Mouse (Mus musculus): ENCODE results near the gene Gm21650.
"Not testable (repeated sequence)": the region's sequence is repeated elsewhere in the genome, so short reads cannot be mapped to it uniquely, and the experiment has no call there.

Gene Gm21650

DNA sequence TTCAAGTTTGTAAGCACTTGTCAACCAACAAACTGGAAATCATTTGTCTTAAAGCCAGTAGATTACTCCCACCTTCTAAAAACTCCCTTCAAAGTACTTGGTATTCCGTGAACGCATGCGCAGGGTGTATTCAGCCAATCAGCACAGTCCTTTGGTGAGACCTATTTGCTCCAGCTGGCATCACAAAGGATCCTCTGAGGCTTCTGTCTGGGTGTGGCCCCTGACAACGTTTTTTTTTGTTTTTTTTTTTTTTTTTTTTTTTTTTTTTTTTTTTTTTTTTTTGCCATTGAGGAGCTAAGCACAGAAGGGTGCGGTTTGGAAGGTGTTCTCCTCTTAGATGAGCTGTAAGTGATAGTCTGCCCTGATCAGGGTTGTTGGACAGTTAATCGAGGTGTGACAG is at the start of gene Gm21650:
TSS of gene Gm21650 (plus strand) at position 301 of the 400 bp plus-strand sequence.
- in situ Hi-C loops (cut with MboI; ENCODE audit: low pct_unique_long_range_greater_than_20kb in 1 of 2, low sequenced_read_pairs in 2 of 2, unreplicated experiment in 1 of 2), result not testable (repeated sequence)

All from mouse embryonic stem cell (cell line).